Mouse (Mus musculus) stomach, postnatal 0 days (tissue): ENCODE results near the gene Iffo2. TPM values are rescaled to one million over a fixed set of nuclear protein-coding genes. Genes with fewer than 3 reads are reported as not detected.

Experiments used
- ATAC-seq: fragments of 200-750 bp; cut with Nextera tagmentation; 2 replicates; pipeline ENCODE4 v1.8.0; 2017; ENCODE audit not compliant: low FRiP score, low TSS enrichment
- DNase-seq: peaks from one replicate; pipeline ENCODE4 v3.0.0-alpha.2; 2016; ENCODE audit warnings: low spot score
- H3K27ac ChIP-seq: fragments of 300-500 bp; sonication (generic); replicated peaks from 2 replicates; pipeline ENCODE4 v1.5.1; 2014; ENCODE audit warnings: mild to moderate bottlenecking, control low read depth
- H3K27me3 ChIP-seq: fragments of 300-500 bp; sonication (generic); 2 replicates; pipeline ENCODE4 v1.6.1; 2014; ENCODE audit warnings: low read length; ENCODE audit not compliant: control insufficient read depth, insufficient read depth
- H3K36me3 ChIP-seq: fragments of 300-500 bp; sonication (generic); 2 replicates; pipeline ENCODE4 v1.6.1; 2014; ENCODE audit warnings: low read length, mixed read lengths; ENCODE audit not compliant: control insufficient read depth, insufficient read depth
- H3K4me1 ChIP-seq: fragments of 300-500 bp; sonication (generic); replicated peaks from 2 replicates; pipeline ENCODE4 v1.6.1; 2014; ENCODE audit warnings: antibody characterized with exemption; ENCODE audit not compliant: control insufficient read depth, insufficient read depth
- H3K4me2 ChIP-seq: fragments of 300-500 bp; sonication (generic); replicated peaks from 2 replicates; pipeline ENCODE4 v1.6.1; 2014; ENCODE audit warnings: low read depth, mild to moderate bottlenecking, control low read depth, moderate library complexity
- H3K4me3 ChIP-seq: fragments of 300-500 bp; sonication (generic); 2 replicates; pipeline ENCODE4 v1.5.1; 2014; ENCODE audit warnings: low read depth, low read length, control low read depth
- H3K9ac ChIP-seq: fragments of 300-500 bp; sonication (generic); 2 replicates; pipeline ENCODE4 v1.6.1; 2014; ENCODE audit warnings: mild to moderate bottlenecking, low read length, control low read depth, mixed read lengths
- H3K9me3 ChIP-seq: fragments of 300-500 bp; sonication (generic); 2 replicates; pipeline ENCODE4 v1.6.1; 2016; ENCODE audit warnings: low read length; ENCODE audit not compliant: control insufficient read depth
- CTCF ChIP-seq: IDR thresholded peaks from 2 replicates; pipeline ENCODE4 v1.5.1; 2016; ENCODE audit warnings: antibody characterized with exemption, low read depth, mild to moderate bottlenecking, moderate library complexity
- EP300 ChIP-seq: optimal IDR thresholded peaks from 2 replicates; pipeline ENCODE3; 2016; ENCODE audit warnings: antibody characterized with exemption
- WGBS: fragments of 180-500 bp; shearing (Covaris S2); extraction: QIAGEN DNeasy Blood & Tissue Kit; methylation state at CpG from one replicate; pipeline ENCODE4 v1.1.7; 2014; 5-methylcytosine and 5-hydroxymethylcytosine counted together
- polyA plus RNA-seq: library from polyadenylated mRNA; unstranded; fragments of >200 nt; fragmentation: Nextera tagmentation; extraction: Ambion mirVana; gene quantifications from 2 replicates; pipeline ENCODE4 v1.2.1, GENCODE M21; 2015

Gene Iffo2
- polyA plus RNA-seq, 1 experiment from 2014 or later: 4.0 TPM

GRCm38 (mm10) chr4:139584704-139585103 lies 54.4 kb downstream of the Iffo2 start:
- H3K9me3 ChIP-seq: no peaks in the 10 kb centered on the region
- no peak overlapping the region for H3K4me2 ChIP-seq
- DNase-seq: no peak
- no peaks in the 10 kb centered on the region for H3K27me3 ChIP-seq
- H3K4me3 ChIP-seq: no peak overlapping the region
- TF ChIP-seq CTCF (no peak), EP300 (no peak)
- 54% methylated on average over 11 of the region's 11 CpGs for WGBS
- H3K4me1 ChIP-seq: peaks cover 20% of the 10 kb centered on the region
- H3K27ac ChIP-seq: peak overlapping the region; percentile 30; the same call in 1 of the 2 replicates
- ATAC-seq: no peak
- H3K9ac ChIP-seq: no peak overlapping the region
- H3K36me3 ChIP-seq: no peaks in the 10 kb centered on the region

- Histone ChIP-seq H3K27me3 (no peaks in the 10 kb centered on the region), H3K4me3 (no peak overlapping the region), H3K27ac (no peak overlapping the region), H3K4me1 (peaks cover 13% of the 10 kb centered on the region), H3K9ac (no peak overlapping the region), H3K4me2 (no peak overlapping the region), H3K36me3 (no peaks in the 10 kb centered on the region), H3K9me3 (no peaks in the 10 kb centered on the region)
- DNase-seq (no peak), ATAC-seq (no peak)
- TF ChIP-seq CTCF (no peak), EP300 (no peak)
- WGBS: 62% methylated on average over 7 of the region's 7 CpGs
Observed at GRCm38 (mm10) chr4:139585713-139586112, 55.4 kb downstream of the Iffo2 start.

GRCm38 (mm10) chr4:139587370-139587769 lies 57.0 kb downstream of the Iffo2 start:
- TF ChIP-seq CTCF (no peak), EP300 (no peak)
- H3K9ac ChIP-seq: no peak overlapping the region
- H3K4me1 ChIP-seq: no peaks in the 10 kb centered on the region
- 78% methylated on average over 4 of the region's 4 CpGs for WGBS
- peak overlapping the region; percentile 24; the same call in 1 of the 2 replicates for H3K27ac ChIP-seq
- no peaks in the 10 kb centered on the region for H3K9me3 ChIP-seq
- no peaks in the 10 kb centered on the region for H3K27me3 ChIP-seq
- ATAC-seq: no peak; the same call in 1 of the 2 replicates
- DNase-seq: no peak
- H3K4me3 ChIP-seq: no peak overlapping the region
- no peak overlapping the region for H3K4me2 ChIP-seq
- no peaks in the 10 kb centered on the region for H3K36me3 ChIP-seq

GRCm38 (mm10) chr4:139587773-139588172 lies 57.4 kb downstream of the Iffo2 start:
- Histone ChIP-seq H3K4me1 (no peaks in the 10 kb centered on the region), H3K27me3 (no peaks in the 10 kb centered on the region), H3K4me3 (no peak overlapping the region), H3K4me2 (no peak overlapping the region), H3K9me3 (no peaks in the 10 kb centered on the region), H3K27ac (peak overlapping the region; percentile 24; the same call in 1 of the 2 replicates), H3K9ac (no peak overlapping the region), H3K36me3 (no peaks in the 10 kb centered on the region)
- peak; percentile 31 for DNase-seq
- no peak for TF ChIP-seq EP300
- no peak for TF ChIP-seq CTCF
- 83% methylated on average over 4 of the region's 4 CpGs for WGBS
- peak; percentile 32; the same call in 1 of the 2 replicates for ATAC-seq

- no peak overlapping the region for H3K4me2 ChIP-seq
- H3K27me3 ChIP-seq: no peaks in the 10 kb centered on the region
- 67% methylated on average over 5 of the region's 5 CpGs for WGBS
- H3K36me3 ChIP-seq: no peaks in the 10 kb centered on the region
- no peak for ATAC-seq
- no peaks in the 10 kb centered on the region for H3K4me1 ChIP-seq
- TF ChIP-seq EP300: no peak
- TF ChIP-seq CTCF: no peak
- H3K9ac ChIP-seq: no peak overlapping the region; the same call in 1 of the 2 replicates
- no peaks in the 10 kb centered on the region for H3K9me3 ChIP-seq
- no peak overlapping the region for H3K27ac ChIP-seq
- H3K4me3 ChIP-seq: no peak overlapping the region
- no peak for DNase-seq
Observed at GRCm38 (mm10) chr4:139589351-139590027, 59.1 kb downstream of the Iffo2 start.

- Histone ChIP-seq H3K4me1 (no peaks in the 10 kb centered on the region), H3K4me2 (no peak overlapping the region), H3K27me3 (no peaks in the 10 kb centered on the region), H3K9ac (no peak overlapping the region), H3K4me3 (no peak overlapping the region), H3K36me3 (no peaks in the 10 kb centered on the region), H3K9me3 (no peaks in the 10 kb centered on the region), H3K27ac (no peak overlapping the region)
- ATAC-seq (no peak), DNase-seq (no peak)
- TF ChIP-seq CTCF (no peak), EP300 (no peak)
- 48% methylated on average over 4 of the region's 4 CpGs for WGBS
Observed at GRCm38 (mm10) chr4:139590446-139590845, 60.1 kb downstream of the Iffo2 start.
